Mouse (Mus musculus): Measurements from ENCODE around the gene Gm10309. TPM values are rescaled to one million over a fixed set of nuclear protein-coding genes. Genes with fewer than 3 reads are reported as not detected.
"Not testable (repeated sequence)": the region's sequence is repeated elsewhere in the genome, so short reads cannot be mapped to it uniquely, and the experiment has no call there.

Gm10309 gene
- polyA plus RNA-seq, 1 experiment from 2014 or later, result 0.40 TPM

DNA sequence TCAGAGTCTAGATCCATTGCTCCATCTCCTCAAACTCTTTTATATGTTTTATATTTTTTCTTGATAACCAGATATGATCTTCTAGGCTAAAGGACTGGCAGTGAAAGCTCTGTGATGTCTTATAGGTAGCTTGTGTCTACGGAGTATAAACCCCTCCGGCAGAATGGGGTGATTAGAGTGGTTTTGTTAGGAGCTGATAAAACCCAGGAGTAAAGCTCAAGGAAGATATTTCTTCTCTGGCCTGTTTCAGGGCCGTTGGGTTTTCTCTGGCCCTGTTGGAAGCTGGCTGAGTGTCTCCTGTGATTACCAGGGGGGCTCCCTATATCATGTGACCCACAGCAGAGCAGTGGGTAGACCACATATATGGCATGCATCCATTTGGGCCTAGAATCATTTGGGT lies 17.6 kb downstream of the Gm10309 start:
- no peak for ATAC-seq (ENCODE audit: low FRiP score)
- Histone ChIP-seq H3K27me3 (no peaks in the 10 kb centered on the region), H3K9ac (no peak overlapping the region), H3K9me3 (no peaks in the 10 kb centered on the region), H3K4me1 (no peaks in the 10 kb centered on the region), H3K4me2 (no peak overlapping the region), H3K36me3 (replicated peaks) (no peaks in the 10 kb centered on the region), H3K4me3 (replicated peaks) (no peak overlapping the region), H3K27ac (no peak overlapping the region)
- WGBS, result 84% methylated on average over 3 of the region's 3 CpGs

DNA sequence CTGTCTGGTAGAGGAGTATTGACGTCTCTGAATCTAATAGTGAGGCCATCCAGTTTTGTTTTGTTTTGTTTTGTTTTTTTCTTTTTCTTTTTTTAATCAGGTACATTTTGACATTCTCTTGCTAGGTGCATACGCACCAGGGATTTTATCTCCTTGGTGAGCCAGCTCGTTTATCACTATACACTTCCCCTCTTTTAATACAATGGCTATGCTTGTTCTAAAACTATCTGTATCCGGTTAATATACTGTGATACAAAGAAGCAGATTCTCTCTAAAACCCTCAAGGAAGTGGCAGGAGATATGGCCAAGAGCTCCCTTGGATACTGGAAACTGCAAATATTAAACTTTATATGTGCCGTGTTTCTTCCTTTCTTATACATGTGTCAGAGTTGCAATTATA lies 18.4 kb downstream of the Gm10309 start:
- Histone ChIP-seq H3K36me3 (replicated peaks) (no peaks in the 10 kb centered on the region), H3K4me3 (replicated peaks) (no peak overlapping the region), H3K9me3 (no peaks in the 10 kb centered on the region), H3K4me1 (no peaks in the 10 kb centered on the region), H3K4me2 (no peak overlapping the region), H3K27ac (no peak overlapping the region), H3K27me3 (no peaks in the 10 kb centered on the region), H3K9ac (no peak overlapping the region)
- 86% methylated on average over 5 of the region's 5 CpGs for WGBS
- ATAC-seq (ENCODE audit: low FRiP score), result no peak

GRCm38 (mm10) chr17:86484087-86484737 lies 20.8 kb downstream of the Gm10309 start:
- Histone ChIP-seq H3K9me3 (no peaks in the 10 kb centered on the region), H3K4me1 (no peaks in the 10 kb centered on the region), H3K4me3 (replicated peaks) (no peak overlapping the region), H3K27ac (no peak overlapping the region), H3K36me3 (replicated peaks) (no peaks in the 10 kb centered on the region), H3K9ac (no peak overlapping the region), H3K27me3 (no peaks in the 10 kb centered on the region), H3K4me2 (no peak overlapping the region)
- WGBS, result 14% methylated on average over 3 of the region's 3 CpGs
- 0 out of 2 replicates have a peak, but pooled peaks have one; percentile 27 for ATAC-seq (ENCODE audit: low FRiP score)

- ATAC-seq (ENCODE audit: low FRiP score), result no peak
- Histone ChIP-seq H3K36me3 (replicated peaks) (no peaks in the 10 kb centered on the region), H3K4me1 (no peaks in the 10 kb centered on the region), H3K9ac (no peak overlapping the region), H3K27me3 (no peaks in the 10 kb centered on the region), H3K27ac (no peak overlapping the region), H3K4me3 (replicated peaks) (no peak overlapping the region), H3K4me2 (no peak overlapping the region), H3K9me3 (no peaks in the 10 kb centered on the region)
- 91% methylated on average over 10 of the region's 10 CpGs for WGBS
Measured at GRCm38 (mm10) chr17:86482675-86483074, 22.4 kb downstream of the Gm10309 start.

DNA sequence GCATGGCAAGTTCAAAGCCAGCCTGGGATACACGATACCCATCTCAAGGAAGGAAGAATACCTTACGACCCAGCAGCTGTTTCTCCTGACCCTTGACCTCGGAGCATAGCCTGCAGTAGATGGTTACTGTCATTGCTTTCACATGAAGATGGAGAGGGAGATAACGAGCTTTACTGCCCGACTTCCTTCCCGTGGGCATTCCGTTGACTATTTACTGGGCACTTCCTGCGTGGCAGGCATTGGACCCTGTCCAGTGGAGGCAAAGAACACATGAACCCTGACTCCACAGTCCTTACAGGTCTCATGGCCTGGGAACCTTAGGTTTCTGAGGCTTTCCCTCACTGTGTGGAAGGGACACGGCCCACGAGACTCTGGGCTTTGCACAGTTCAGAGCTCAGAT lies 25.6 kb downstream of the Gm10309 start:
- no peaks in the 10 kb centered on the region for H3K36me3 ChIP-seq (replicated peaks)
- H3K4me2 ChIP-seq, result no peak overlapping the region
- 89% methylated on average over 10 of the region's 10 CpGs for WGBS
- no peaks in the 10 kb centered on the region for H3K9me3 ChIP-seq
- no peak overlapping the region for H3K27ac ChIP-seq
- no peaks in the 10 kb centered on the region for H3K4me1 ChIP-seq
- H3K4me3 ChIP-seq (replicated peaks), result no peak overlapping the region
- no peak for ATAC-seq (ENCODE audit: low FRiP score)
- H3K27me3 ChIP-seq, result no peaks in the 10 kb centered on the region
- no peak overlapping the region for H3K9ac ChIP-seq

- not testable (repeated sequence) for H3K36me3 ChIP-seq (replicated peaks); H3K9me3 ChIP-seq; ATAC-seq (ENCODE audit: low FRiP score); H3K27me3 ChIP-seq; H3K4me3 ChIP-seq (replicated peaks); H3K9ac ChIP-seq; H3K4me2 ChIP-seq; H3K27ac ChIP-seq; H3K4me1 ChIP-seq
Measured at GRCm38 (mm10) chr17:86477401-86477800, 27.6 kb downstream of the Gm10309 start.

DNA sequence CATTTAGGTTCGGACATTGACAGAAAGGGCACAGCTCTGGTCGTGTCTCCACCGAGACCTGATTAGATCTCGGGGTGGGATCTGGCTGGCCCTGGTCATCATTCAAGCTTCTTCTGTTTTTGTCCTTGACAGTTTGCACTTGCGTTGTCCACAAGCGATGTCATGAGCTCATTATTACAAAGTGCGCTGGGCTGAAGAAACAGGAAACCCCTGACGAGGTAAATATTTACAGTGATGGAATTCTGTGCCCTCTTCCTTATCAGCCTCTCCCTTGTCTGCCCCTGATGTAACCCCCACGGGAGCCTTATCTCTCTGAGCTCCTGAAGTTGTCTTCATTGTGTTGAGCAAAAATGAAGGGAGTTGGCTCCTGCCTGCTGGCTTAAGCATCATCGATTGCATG lies 28.4 kb downstream of the Gm10309 start:
- H3K36me3 ChIP-seq (replicated peaks), result no peaks in the 10 kb centered on the region
- no peak overlapping the region for H3K9ac ChIP-seq
- no peak overlapping the region for H3K27ac ChIP-seq
- H3K4me2 ChIP-seq, result no peak overlapping the region
- H3K4me3 ChIP-seq (replicated peaks), result no peak overlapping the region
- no peak for ATAC-seq (ENCODE audit: low FRiP score)
- H3K9me3 ChIP-seq, result no peaks in the 10 kb centered on the region
- H3K4me1 ChIP-seq, result no peaks in the 10 kb centered on the region
- WGBS, result 91% methylated on average over 10 of the region's 10 CpGs
- H3K27me3 ChIP-seq, result 0 out of 2 replicates have a peak, but pooled peaks cover 4% of the 10 kb centered on the region

GRCm38 (mm10) chr17:86471684-86472083 lies 33.3 kb downstream of the Gm10309 start:
- WGBS, result 43% methylated on average over 5 of the region's 5 CpGs
- Histone ChIP-seq H3K4me1 (peaks cover 24% of the 10 kb centered on the region), H3K27me3 (peaks cover 49% of the 10 kb centered on the region), H3K27ac (no peak overlapping the region), H3K4me3 (replicated peaks) (no peak overlapping the region), H3K9me3 (no peaks in the 10 kb centered on the region), H3K36me3 (replicated peaks) (no peaks in the 10 kb centered on the region), H3K4me2 (no peak overlapping the region), H3K9ac (no peak overlapping the region)
- no peak for ATAC-seq (ENCODE audit: low FRiP score)

DNA sequence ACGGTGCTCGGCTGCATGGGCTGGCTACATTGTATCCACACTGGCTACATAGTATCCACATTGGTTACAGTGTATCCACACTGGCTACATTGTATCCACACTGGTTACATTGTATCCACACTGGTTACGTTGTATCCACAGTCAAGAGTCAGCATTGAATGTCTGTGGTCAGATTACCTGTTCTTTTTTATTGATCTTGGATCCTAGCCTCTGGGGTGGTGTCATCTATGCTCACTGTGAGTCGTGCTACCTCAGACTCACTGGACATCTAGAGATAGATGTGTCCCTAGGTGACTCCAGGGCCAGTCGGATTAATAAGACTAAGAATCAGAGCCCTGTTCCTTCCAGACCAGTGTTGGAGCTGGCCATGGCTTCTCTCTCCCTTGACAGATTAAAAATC lies 34.9 kb downstream of the Gm10309 start:
- Histone ChIP-seq H3K27me3 (peaks cover 54% of the 10 kb centered on the region), H3K36me3 (replicated peaks) (no peaks in the 10 kb centered on the region), H3K9ac (no peak overlapping the region), H3K4me3 (replicated peaks) (no peak overlapping the region), H3K9me3 (no peaks in the 10 kb centered on the region), H3K27ac (no peak overlapping the region), H3K4me2 (no peak overlapping the region), H3K4me1 (peaks cover 40% of the 10 kb centered on the region)
- 93% methylated on average over 5 of the region's 5 CpGs for WGBS
- ATAC-seq (ENCODE audit: low FRiP score), result no peak

DNA sequence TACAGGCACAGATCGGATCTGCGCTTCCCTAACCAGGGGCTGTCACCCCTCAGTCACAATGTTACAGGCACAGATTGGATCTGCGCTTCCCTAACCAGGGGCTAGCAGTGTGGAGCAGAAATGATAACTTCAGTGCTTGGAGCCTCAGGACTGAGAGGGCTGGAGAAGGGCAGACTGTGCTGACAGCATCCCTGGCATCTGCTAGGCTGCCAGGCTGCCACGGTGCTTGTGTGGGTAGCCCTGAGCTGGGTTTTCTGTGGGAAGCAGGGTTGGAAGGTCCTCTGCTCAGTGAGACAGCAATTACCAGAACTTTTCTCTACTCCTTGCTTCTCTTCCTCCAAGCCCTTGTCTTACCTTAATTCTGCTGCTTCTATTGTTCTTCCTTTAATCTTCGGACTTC lies 37.1 kb downstream of the Gm10309 start:
- no peak overlapping the region for H3K27ac ChIP-seq
- no peak overlapping the region for H3K4me3 ChIP-seq (replicated peaks)
- H3K4me2 ChIP-seq, result no peak overlapping the region
- H3K4me1 ChIP-seq, result peaks cover 47% of the 10 kb centered on the region
- no peak for ATAC-seq (ENCODE audit: low FRiP score)
- no peaks in the 10 kb centered on the region for H3K9me3 ChIP-seq
- H3K36me3 ChIP-seq (replicated peaks), result no peaks in the 10 kb centered on the region
- peaks cover 73% of the 10 kb centered on the region for H3K27me3 ChIP-seq
- no peak overlapping the region for H3K9ac ChIP-seq
- WGBS, result 52% methylated on average over 5 of the region's 5 CpGs

DNA sequence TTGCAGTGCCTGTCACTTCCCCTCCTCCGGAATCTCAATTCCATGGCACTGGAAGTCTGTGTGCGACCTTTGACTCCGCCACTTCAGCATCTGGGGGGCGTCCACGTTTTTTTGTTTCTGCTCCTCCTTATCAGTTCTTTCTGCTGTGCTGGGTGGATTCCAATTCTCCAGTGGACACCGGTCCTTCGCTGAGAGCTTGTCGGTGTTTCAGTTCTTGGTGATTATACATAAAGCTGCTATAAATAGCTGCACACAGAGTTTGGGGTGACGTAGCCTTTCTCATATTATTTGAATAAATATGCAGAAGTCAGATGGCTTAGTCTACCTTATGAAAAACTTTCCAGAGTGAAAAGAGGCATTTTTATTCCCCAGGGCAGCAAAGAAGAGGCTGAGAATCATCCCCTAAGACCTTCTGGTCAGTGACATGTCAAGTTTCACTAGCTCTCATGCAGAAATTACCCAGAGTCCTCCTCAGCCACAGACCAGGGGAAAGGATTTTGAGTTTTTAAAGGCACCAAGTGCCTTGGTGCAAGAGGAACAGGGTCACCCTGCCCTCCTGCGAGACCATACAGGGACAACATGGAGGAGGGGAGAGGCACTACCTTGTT lies 37.6 kb downstream of the Gm10309 start:
- WGBS, result 60% methylated on average over 10 of the region's 10 CpGs
- Histone ChIP-seq H3K27ac (no peak overlapping the region), H3K27me3 (peaks cover 79% of the 10 kb centered on the region)

DNA sequence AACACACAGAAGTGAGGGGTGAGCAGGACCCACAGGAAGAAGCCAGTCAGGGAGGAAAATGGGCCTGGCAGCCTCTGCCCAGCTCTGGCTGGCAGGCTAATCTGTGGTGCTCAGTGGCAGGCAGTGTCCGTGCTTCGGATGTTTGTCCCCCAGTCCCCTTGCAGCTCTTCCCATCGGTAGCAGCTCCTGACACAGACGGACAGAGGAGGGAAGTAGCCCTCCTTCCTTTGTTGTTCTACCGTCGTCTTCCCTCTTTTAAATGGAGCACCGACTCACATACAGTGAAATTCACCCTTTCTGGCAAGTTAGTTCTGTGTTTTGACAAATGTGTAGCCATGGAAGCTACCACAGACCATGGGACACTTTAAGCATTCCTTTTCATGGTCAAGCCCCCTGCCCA lies 38.2 kb downstream of the Gm10309 start:
- Histone ChIP-seq H3K27me3 (peaks cover 80% of the 10 kb centered on the region), H3K4me3 (replicated peaks) (no peak overlapping the region), H3K36me3 (replicated peaks) (no peaks in the 10 kb centered on the region), H3K9me3 (no peaks in the 10 kb centered on the region), H3K27ac (no peak overlapping the region), H3K9ac (no peak overlapping the region), H3K4me2 (peak overlapping the region; percentile 38; the same call in 1 of the 2 replicates), H3K4me1 (peaks cover 47% of the 10 kb centered on the region)
- no peak for ATAC-seq (ENCODE audit: low FRiP score)
- WGBS, result 38% methylated on average over 7 of the region's 7 CpGs

More for the DNA sequence above, 37.6 kb downstream of the Gm10309 start:
- no peaks in the 10 kb centered on the region for H3K9me3 ChIP-seq
- ATAC-seq (ENCODE audit: low FRiP score), result no peak
- H3K36me3 ChIP-seq (replicated peaks), result no peaks in the 10 kb centered on the region
- no peak overlapping the region for H3K9ac ChIP-seq
- H3K4me1 ChIP-seq, result peaks cover 47% of the 10 kb centered on the region
- H3K4me2 ChIP-seq, result no peak overlapping the region
- no peak overlapping the region for H3K4me3 ChIP-seq (replicated peaks)

GRCm38 (mm10) chr17:86466412-86466811 lies 38.6 kb downstream of the Gm10309 start:
- no peaks in the 10 kb centered on the region for H3K9me3 ChIP-seq
- peak overlapping the region; percentile 38 for H3K4me2 ChIP-seq
- H3K9ac ChIP-seq, result no peak overlapping the region
- WGBS, result 7% methylated on average over 7 of the region's 7 CpGs
- no peaks in the 10 kb centered on the region for H3K36me3 ChIP-seq (replicated peaks)
- peaks cover 47% of the 10 kb centered on the region for H3K4me1 ChIP-seq
- peaks cover 75% of the 10 kb centered on the region for H3K27me3 ChIP-seq
- no peak overlapping the region for H3K27ac ChIP-seq
- no peak overlapping the region for H3K4me3 ChIP-seq (replicated peaks)
- no peak for ATAC-seq (ENCODE audit: low FRiP score)
